In genomic region chr15:71240647-71241351, GRCm38 (mm10) we compare ENCODE assay signal across 8 mouse cellular contexts.
DNase-seq lines count a peak whose midpoint lies in the region; ATAC-seq and TF ChIP-seq lines count a peak whose summit lies in the region.

No protein-coding gene starts in this region.

- no peak overlapping the region for H3K4me2 ChIP-seq in liver, embryonic 14.5 days (ENCODE audit: low read depth)

- no peaks in the 10 kb centered on the region for H3K4me1 ChIP-seq in liver, embryonic 14.5 days (replicated peaks; ENCODE audit: control insufficient read depth in 2 of 2, insufficient read depth in 2 of 2, low read length in 1 of 2)

- no peaks in the 10 kb centered on the region for H3K9me3 ChIP-seq in liver, embryonic 14.5 days (ENCODE audit: control insufficient read depth, low read length)

- no peaks in the 10 kb centered on the region for H3K27me3 ChIP-seq in liver, embryonic 14.5 days (ENCODE audit: control insufficient read depth, insufficient read depth, low read length)

- no peak for TF ChIP-seq EP300 in liver, embryonic 14.5 days (IDR thresholded peaks at IDR 0.05; ENCODE audit: low read depth)

- no peak overlapping the region for H3K27ac ChIP-seq in liver, embryonic 14.5 days

- no peak for ATAC-seq in liver, embryonic 14.5 days (ENCODE audit: insufficient read depth)
- no peak for ATAC-seq in megakaryocyte-erythroid progenitor cell, adult 5-6 weeks (replicated peaks; ENCODE audit: low FRiP score, low TSS enrichment, poor library complexity, severe bottlenecking)

- H3K36me3 ChIP-seq in liver, embryonic 14.5 days (replicated peaks; ENCODE audit: control insufficient read depth, insufficient read depth, low read depth): no peaks in the 10 kb centered on the region

- TF ChIP-seq CTCF in liver, embryonic 14.5 days (IDR thresholded peaks at IDR 0.05; ENCODE audit: low read depth): peak; percentile 44

- no peak overlapping the region for H3K4me3 ChIP-seq in liver, embryonic 14.5 days (ENCODE audit: insufficient read depth in 1 of 2, low read depth in 2 of 2, low read length in 2 of 2)

- 38% methylated on average over 9 of the region's 9 CpGs for WGBS in liver, embryonic 14.5 days (ENCODE audit: insufficient replicate concordance)

- H3K9ac ChIP-seq in liver, embryonic 14.5 days (replicated peaks): no peak overlapping the region

- peak; percentile 63 for DNase-seq in 416B (ENCODE audit: low read depth)
- peak; percentile 70 for DNase-seq in ZHBTc4 (ENCODE audit: low read depth, low spot score)
- DNase-seq in cerebellum, postnatal 25 days: peak; percentile 76 to 89
- DNase-seq in gastrocnemius, postnatal 10 days: peak; percentile 71
- DNase-seq in kidney, postnatal 10 days: peak; percentile 81
- peak in 1 of 3 experiments; percentile 0 for DNase-seq in liver, embryonic 14.5 days (ENCODE audit: low read depth in 3 of 3, low spot score in 3 of 3)
- DNase-seq in retina, adult 2 months (ENCODE audit: low read depth, low spot score): peak; percentile 33
